Mouse (Mus musculus): ENCODE data around the gene Vmn2r107. TPM values are rescaled to one million over a fixed set of nuclear protein-coding genes. Genes with fewer than 3 reads are reported as not detected.
A peak's percentile ranks its signal among the peaks of the same experiment; 100 is the strongest.

The Vmn2r107 gene
- total RNA-seq (2014; rRNA removed) = not detected in 2 replicates
- polyA plus RNA-seq (2015; fragmentation: Nextera tagmentation; extraction: Ambion mirVana) = not detected in 2 replicates

GRCm38 (mm10) chr17:20344942-20345341 is at the start of gene Vmn2r107:
TSS of gene Vmn2r107 (plus strand) at chr17:20345242.
- ATAC-seq (no peak), DNase-seq (ENCODE audit: low spot score) (no peak)
- no peak within 1 kb of the TSS for H3K9ac ChIP-seq (replicated peaks; ENCODE audit: low read length)
- no peak within 1 kb of the TSS for H3K4me3 ChIP-seq (ENCODE audit: low read length)
- H3K4me1 ChIP-seq (ENCODE audit: insufficient read depth, low read length) = no peaks in the 10 kb centered on the region
- H3K4me2 ChIP-seq (ENCODE audit: low read depth, low read length) = no peak within 1 kb of the TSS
- H3K9me3 ChIP-seq (ENCODE audit: low read length) = no peaks in the 10 kb centered on the region
- H3K27ac ChIP-seq = no peak within 1 kb of the TSS
- TF ChIP-seq CTCF (IDR thresholded peaks at IDR 0.05; ENCODE audit: low read depth) = no peak
- WGBS = 53% methylated on average over 2 of the region's 2 CpGs
- H3K27me3 ChIP-seq (ENCODE audit: insufficient read depth, low read length) = no peaks in the 10 kb centered on the region
- no peaks in the 10 kb centered on the region for H3K36me3 ChIP-seq (ENCODE audit: insufficient read depth, low read length)

DNA sequence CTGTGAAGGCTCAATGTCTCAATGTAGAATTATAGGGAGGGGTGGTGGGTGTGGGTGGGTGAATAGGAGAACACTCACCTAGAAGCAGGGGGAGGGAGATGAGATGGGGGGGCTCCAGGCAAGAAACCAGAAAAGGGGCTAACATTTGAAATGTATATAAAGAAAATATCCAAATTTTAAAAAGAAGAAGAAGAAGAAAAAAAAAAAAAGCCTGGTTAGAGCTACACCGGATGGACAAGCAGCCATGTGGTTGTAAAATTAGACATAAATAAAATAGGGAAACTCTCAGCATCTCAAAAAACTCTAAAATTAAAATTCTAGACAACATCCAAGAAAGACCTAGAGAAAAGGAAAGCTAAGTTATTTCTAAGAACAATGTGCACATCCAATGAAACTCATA is 39.3 kb upstream of the Vmn2r107 start:
- no peak overlapping the region for H3K9ac ChIP-seq (replicated peaks; ENCODE audit: low read length)
- no peaks in the 10 kb centered on the region for H3K27me3 ChIP-seq (ENCODE audit: insufficient read depth, low read length)
- ATAC-seq (no peak), DNase-seq (ENCODE audit: low spot score) (no peak)
- 92% methylated on average over 1 of the region's 1 CpGs for WGBS
- no peak overlapping the region for H3K4me3 ChIP-seq (ENCODE audit: low read length)
- no peak overlapping the region for H3K27ac ChIP-seq
- no peak overlapping the region for H3K4me2 ChIP-seq (ENCODE audit: low read depth, low read length)
- TF ChIP-seq CTCF (IDR thresholded peaks at IDR 0.05; ENCODE audit: low read depth) = no peak
- no peaks in the 10 kb centered on the region for H3K4me1 ChIP-seq (ENCODE audit: insufficient read depth, low read length)
- H3K9me3 ChIP-seq (ENCODE audit: low read length) = no peaks in the 10 kb centered on the region
- H3K36me3 ChIP-seq (ENCODE audit: insufficient read depth, low read length) = no peaks in the 10 kb centered on the region

DNA sequence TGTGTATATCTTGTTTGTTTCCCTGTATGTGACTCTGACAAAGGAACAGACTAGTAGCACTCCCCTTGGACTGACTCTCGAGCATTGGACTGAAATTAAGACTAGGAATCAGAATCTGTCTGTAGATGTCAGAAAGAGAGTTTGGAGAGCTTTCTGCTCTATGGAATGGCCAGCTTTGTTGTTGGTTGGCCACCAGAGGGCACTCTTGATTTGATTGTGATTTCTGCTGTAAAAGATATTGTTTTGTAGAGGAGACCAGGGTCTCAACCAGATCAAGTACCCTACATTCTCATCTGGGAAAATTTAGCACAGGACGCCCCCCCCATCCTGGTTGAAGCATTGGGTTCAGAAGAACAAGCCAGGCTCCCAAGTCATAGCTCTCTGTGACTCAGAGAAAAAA is 54.1 kb downstream of the Vmn2r107 start:
- Histone ChIP-seq H3K9me3 (ENCODE audit: low read length) (peaks cover 23% of the 10 kb centered on the region), H3K36me3 (ENCODE audit: insufficient read depth, low read length) (no peaks in the 10 kb centered on the region), H3K27ac (no peak overlapping the region), H3K4me3 (ENCODE audit: low read length) (no peak overlapping the region), H3K4me2 (ENCODE audit: low read depth, low read length) (no peak overlapping the region), H3K27me3 (ENCODE audit: insufficient read depth, low read length) (no peaks in the 10 kb centered on the region), H3K9ac (replicated peaks; ENCODE audit: low read length) (no peak overlapping the region), H3K4me1 (ENCODE audit: insufficient read depth, low read length) (no peaks in the 10 kb centered on the region)
- DNase-seq (ENCODE audit: low spot score) = no peak
- peak; percentile 37; the same call in 1 of the 2 replicates for TF ChIP-seq CTCF (IDR thresholded peaks at IDR 0.05; ENCODE audit: low read depth)
- WGBS = 33% methylated on average over 2 of the region's 2 CpGs
- no peak for ATAC-seq

- Histone ChIP-seq H3K9me3 (ENCODE audit: low read length) (peaks cover 3% of the 10 kb centered on the region; the same call in 1 of the 2 replicates), H3K4me1 (ENCODE audit: insufficient read depth, low read length) (no peaks in the 10 kb centered on the region), H3K4me3 (ENCODE audit: low read length) (no peak within 1 kb of the TSS), H3K27ac (no peak within 1 kb of the TSS), H3K27me3 (ENCODE audit: insufficient read depth, low read length) (no peaks in the 10 kb centered on the region), H3K36me3 (ENCODE audit: insufficient read depth, low read length) (no peaks in the 10 kb centered on the region), H3K4me2 (ENCODE audit: low read depth, low read length) (no peak within 1 kb of the TSS), H3K9ac (replicated peaks; ENCODE audit: low read length) (no peak within 1 kb of the TSS)
- WGBS = 50% methylated on average over 1 of the region's 1 CpGs
- DNase-seq (ENCODE audit: low spot score) (no peak), ATAC-seq (no peak)
- no peak for TF ChIP-seq CTCF (IDR thresholded peaks at IDR 0.05; ENCODE audit: low read depth)
These were observed 68.8 kb downstream of the Vmn2r107 start, which contains the start of gene Vmn1r224 for GRCm38 (mm10) chr17:20413846-20414245. TSS of gene Vmn1r224 (plus strand) at chr17:20414146.

Other genes with a start within 250 kb of the Vmn2r107 start
- not detected in 2 replicates for gene Fpr-rs7, start 231.0 kb upstream of the Vmn2r107 start, total RNA-seq (2014; rRNA removed)
- gene Fpr-rs7, start 231.0 kb upstream of the Vmn2r107 start, polyA plus RNA-seq (2015; fragmentation: Nextera tagmentation; extraction: Ambion mirVana) = not detected in 2 replicates
- gene Fpr-rs6, start 162.1 kb upstream of the Vmn2r107 start, total RNA-seq (2014; rRNA removed) = not detected in 2 replicates
- not detected in 2 replicates for gene Fpr-rs6, start 162.1 kb upstream of the Vmn2r107 start, polyA plus RNA-seq (2015; fragmentation: Nextera tagmentation; extraction: Ambion mirVana)
- not detected in 2 replicates for gene Vmn2r105, start 110.2 kb upstream of the Vmn2r107 start, total RNA-seq (2014; rRNA removed)
- not detected in 2 replicates for gene Vmn2r105, start 110.2 kb upstream of the Vmn2r107 start, polyA plus RNA-seq (2015; fragmentation: Nextera tagmentation; extraction: Ambion mirVana)
- not detected in 2 replicates for gene Vmn2r106, start 59.7 kb upstream of the Vmn2r107 start, total RNA-seq (2014; rRNA removed)
- gene Vmn2r106, start 59.7 kb upstream of the Vmn2r107 start, polyA plus RNA-seq (2015; fragmentation: Nextera tagmentation; extraction: Ambion mirVana) = not detected in 2 replicates
- gene Vmn1r224, start 68.9 kb downstream of the Vmn2r107 start, total RNA-seq (2014; rRNA removed) = not detected in 2 replicates
- gene Vmn1r224, start 68.9 kb downstream of the Vmn2r107 start, polyA plus RNA-seq (2015; fragmentation: Nextera tagmentation; extraction: Ambion mirVana) = not detected in 2 replicates
- gene Vmn2r108, start 136.1 kb downstream of the Vmn2r107 start, total RNA-seq (2014; rRNA removed) = not detected in 2 replicates
- gene Vmn2r108, start 136.1 kb downstream of the Vmn2r107 start, polyA plus RNA-seq (2015; fragmentation: Nextera tagmentation; extraction: Ambion mirVana) = not detected in 2 replicates
- gene Vmn1r225, start 152.9 kb downstream of the Vmn2r107 start, total RNA-seq (2014; rRNA removed) = not detected in 2 replicates
- not detected in 2 replicates for gene Vmn1r225, start 152.9 kb downstream of the Vmn2r107 start, polyA plus RNA-seq (2015; fragmentation: Nextera tagmentation; extraction: Ambion mirVana)
- not detected in 2 replicates for gene Vmn2r109, start 219.5 kb downstream of the Vmn2r107 start, total RNA-seq (2014; rRNA removed)
- not detected in 2 replicates for gene Vmn2r109, start 219.5 kb downstream of the Vmn2r107 start, polyA plus RNA-seq (2015; fragmentation: Nextera tagmentation; extraction: Ambion mirVana)

Data from hindbrain, postnatal 0 days (tissue).